Mouse (Mus musculus) heart, embryonic 15.5 days (tissue): Measurements from ENCODE around the gene Gpm6b. TPM values are rescaled to one million over a fixed set of nuclear protein-coding genes. Genes with fewer than 3 reads are reported as not detected.

Source experiments
- ATAC-seq: fragments of 200-750 bp; cut with Nextera tagmentation; replicated peaks from 2 replicates; pipeline ENCODE4 v1.8.0; 2017; ENCODE audit warnings: low read depth, moderate TSS enrichment; ENCODE audit not compliant: insufficient number of reproducible peaks, insufficient read depth, low FRiP score
- H3K27ac ChIP-seq: fragments of 300-500 bp; sonication (generic); 2 replicates; pipeline ENCODE4 v1.5.1; 2015; ENCODE audit warnings: mild to moderate bottlenecking, inconsistent platforms
- H3K27me3 ChIP-seq: fragments of 300-500 bp; sonication (generic); 2 replicates; pipeline ENCODE4 v1.6.1; 2015; ENCODE audit warnings: inconsistent platforms
- H3K36me3 ChIP-seq: fragments of 300-500 bp; sonication (generic); 2 replicates; pipeline ENCODE4 v1.6.1; 2015; ENCODE audit warnings: mild to moderate bottlenecking, inconsistent platforms
- H3K4me1 ChIP-seq: fragments of 300-500 bp; sonication (generic); replicated peaks from 2 replicates; pipeline ENCODE4 v1.6.1; 2015; ENCODE audit warnings: inconsistent platforms
- H3K4me2 ChIP-seq: fragments of 300-500 bp; sonication (generic); 2 replicates; pipeline ENCODE4 v1.6.1; 2015; ENCODE audit warnings: inconsistent platforms, mild to moderate bottlenecking, moderate library complexity
- H3K4me3 ChIP-seq: fragments of 300-500 bp; sonication (generic); 2 replicates; pipeline ENCODE4 v1.5.1; 2015; ENCODE audit warnings: mild to moderate bottlenecking, inconsistent platforms
- H3K9ac ChIP-seq: fragments of 300-500 bp; sonication (generic); 2 replicates; pipeline ENCODE4 v1.6.1; 2015; ENCODE audit warnings: mild to moderate bottlenecking, inconsistent platforms
- H3K9me3 ChIP-seq: fragments of 300-500 bp; sonication (generic); replicated peaks from 2 replicates; pipeline ENCODE4 v1.6.1; 2016; ENCODE audit warnings: inconsistent platforms
- WGBS: fragments of 180-500 bp; shearing (Covaris S2); methylation state at CpG from one replicate; pipeline ENCODE4 v1.1.7; 2015; ENCODE audit warnings: mixed read lengths; 5-methylcytosine and 5-hydroxymethylcytosine counted together
- polyA plus RNA-seq: library from polyadenylated mRNA; unstranded; fragments of >200 nt; fragmentation: Nextera tagmentation; extraction: Ambion mirVana; gene quantifications from 2 replicates; pipeline ENCODE4 v1.2.1, GENCODE M21; 2015

Gene Gpm6b
- polyA plus RNA-seq, 1 experiment from 2014 or later, result 6.9 TPM

DNA sequence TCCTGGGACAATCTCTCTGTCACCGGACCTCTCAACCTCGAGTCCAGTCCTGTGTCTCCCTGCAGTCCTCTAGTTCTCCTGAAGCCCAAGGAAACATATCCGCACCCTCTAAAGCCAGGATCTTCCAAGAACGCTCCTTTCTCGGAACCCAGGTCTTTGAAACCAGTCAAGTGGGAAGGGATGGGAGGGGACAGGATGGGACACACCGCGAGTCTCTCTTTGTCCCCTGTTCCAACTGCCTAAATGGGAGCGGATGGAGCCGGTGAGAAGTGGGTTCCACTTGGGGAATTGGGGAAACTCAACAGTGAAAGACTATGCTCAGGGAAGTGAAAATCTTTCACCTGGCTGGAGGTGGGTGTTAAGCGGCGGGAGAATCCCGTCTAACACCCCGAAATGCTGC lies 809 bp downstream of the Gpm6b start:
- Histone ChIP-seq H3K27me3 (peaks cover 26% of the 10 kb centered on the region), H3K4me2 (peak overlapping the region; percentile 95), H3K9me3 (no peaks in the 10 kb centered on the region), H3K36me3 (no peaks in the 10 kb centered on the region), H3K27ac (no peak overlapping the region), H3K4me3 (peak overlapping the region; percentile 56), H3K4me1 (no peaks in the 10 kb centered on the region), H3K9ac (peak overlapping the region; percentile 49)
- ATAC-seq, result no peak
- WGBS, result 17% methylated on average over 13 of the region's 13 CpGs

DNA sequence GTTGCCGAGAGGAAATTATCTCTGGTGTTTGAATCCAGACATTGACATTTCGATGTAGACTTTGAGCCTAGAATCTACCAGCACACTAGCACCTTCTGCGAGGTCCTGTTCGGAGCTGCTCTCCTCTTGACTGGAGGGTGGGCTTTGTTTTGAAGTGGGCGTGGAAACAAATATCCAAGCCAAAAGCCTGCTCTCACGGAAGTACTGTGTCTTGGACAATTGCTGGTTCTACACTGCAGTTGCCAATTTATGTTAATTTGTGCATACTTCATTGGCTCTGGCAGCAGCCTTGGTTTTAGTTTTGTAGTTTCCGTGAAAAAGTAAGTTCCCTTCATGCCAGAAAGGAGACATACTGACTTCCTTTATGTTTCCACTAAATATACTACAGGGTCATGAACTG lies 2.0 kb downstream of the Gpm6b start:
- Histone ChIP-seq H3K36me3 (no peaks in the 10 kb centered on the region), H3K4me1 (no peaks in the 10 kb centered on the region), H3K4me2 (no peak overlapping the region), H3K4me3 (no peak overlapping the region), H3K27me3 (peaks cover 26% of the 10 kb centered on the region), H3K9ac (no peak overlapping the region), H3K27ac (no peak overlapping the region), H3K9me3 (no peaks in the 10 kb centered on the region)
- 72% methylated on average over 7 of the region's 7 CpGs for WGBS
- no peak for ATAC-seq

GRCm38 (mm10) chrX:166243261-166243885 lies 4.7 kb downstream of the Gpm6b start:
- Histone ChIP-seq H3K27me3 (peaks cover 15% of the 10 kb centered on the region; the same call in 1 of the 2 replicates), H3K4me1 (no peaks in the 10 kb centered on the region), H3K27ac (no peak overlapping the region), H3K36me3 (no peaks in the 10 kb centered on the region), H3K9ac (no peak overlapping the region), H3K4me3 (no peak overlapping the region), H3K9me3 (no peaks in the 10 kb centered on the region), H3K4me2 (no peak overlapping the region)
- WGBS, result 55% methylated on average over 4 of the region's 4 CpGs
- no peak for ATAC-seq

DNA sequence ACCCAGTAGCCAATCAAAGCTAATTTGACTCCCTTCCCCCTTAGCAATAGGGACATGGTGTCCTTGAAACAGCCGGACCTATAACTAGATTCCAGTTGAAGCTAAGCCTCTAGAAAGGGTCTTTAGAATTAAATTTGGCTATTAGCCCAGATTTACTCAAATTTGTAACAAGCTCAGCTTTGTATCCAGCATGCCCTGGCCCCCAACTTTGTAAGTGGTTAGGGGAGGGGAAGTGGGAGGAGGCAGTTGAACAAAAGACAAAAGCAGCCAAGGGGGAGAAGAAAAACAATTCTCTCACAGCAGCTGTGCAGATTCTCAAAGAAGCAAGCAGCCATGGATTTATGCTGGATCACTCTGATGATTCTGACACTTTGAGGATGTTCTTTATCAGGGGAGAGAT lies 32.8 kb downstream of the Gpm6b start:
- no peak for ATAC-seq
- WGBS, result 41% methylated on average over 1 of the region's 1 CpGs

GRCm38 (mm10) chrX:166272646-166273045 lies 33.9 kb downstream of the Gpm6b start:
- ATAC-seq, result no peak
- Histone ChIP-seq H3K4me3 (no peak overlapping the region), H3K9me3 (no peaks in the 10 kb centered on the region), H3K4me2 (no peak overlapping the region), H3K9ac (no peak overlapping the region), H3K27ac (no peak overlapping the region), H3K4me1 (no peaks in the 10 kb centered on the region), H3K27me3 (no peaks in the 10 kb centered on the region), H3K36me3 (no peaks in the 10 kb centered on the region)
- 70% methylated on average over 6 of the region's 6 CpGs for WGBS

More for the DNA sequence above, 32.8 kb downstream of the Gpm6b start:
- Histone ChIP-seq H3K27me3 (no peaks in the 10 kb centered on the region), H3K36me3 (no peaks in the 10 kb centered on the region), H3K9me3 (no peaks in the 10 kb centered on the region), H3K27ac (no peak overlapping the region), H3K4me3 (no peak overlapping the region), H3K9ac (no peak overlapping the region), H3K4me1 (no peaks in the 10 kb centered on the region), H3K4me2 (no peak overlapping the region)

GRCm38 (mm10) chrX:166279861-166280260 lies 41.1 kb downstream of the Gpm6b start:
- ATAC-seq, result no peak
- Histone ChIP-seq H3K27ac (no peak overlapping the region), H3K4me2 (no peak overlapping the region), H3K9me3 (no peaks in the 10 kb centered on the region), H3K4me3 (no peak overlapping the region), H3K9ac (no peak overlapping the region), H3K36me3 (no peaks in the 10 kb centered on the region), H3K4me1 (no peaks in the 10 kb centered on the region), H3K27me3 (no peaks in the 10 kb centered on the region)
- 33% methylated on average over 1 of the region's 1 CpGs for WGBS

GRCm38 (mm10) chrX:166286760-166287483 lies 48.2 kb downstream of the Gpm6b start:
- Histone ChIP-seq H3K4me1 (no peaks in the 10 kb centered on the region), H3K4me2 (no peak overlapping the region), H3K4me3 (no peak overlapping the region), H3K9ac (no peak overlapping the region), H3K36me3 (no peaks in the 10 kb centered on the region), H3K27me3 (no peaks in the 10 kb centered on the region), H3K9me3 (no peaks in the 10 kb centered on the region), H3K27ac (no peak overlapping the region)
- no peak for ATAC-seq
- 54% methylated on average over 9 of the region's 9 CpGs for WGBS

GRCm38 (mm10) chrX:166291266-166291665 lies 52.6 kb downstream of the Gpm6b start:
- no peaks in the 10 kb centered on the region for H3K27me3 ChIP-seq
- no peak overlapping the region for H3K27ac ChIP-seq
- H3K9me3 ChIP-seq, result no peaks in the 10 kb centered on the region
- H3K36me3 ChIP-seq, result no peaks in the 10 kb centered on the region
- no peak for ATAC-seq
- no peak overlapping the region for H3K4me2 ChIP-seq
- 61% methylated on average over 3 of the region's 3 CpGs for WGBS
- H3K9ac ChIP-seq, result no peak overlapping the region
- H3K4me3 ChIP-seq, result no peak overlapping the region
- no peaks in the 10 kb centered on the region for H3K4me1 ChIP-seq

GRCm38 (mm10) chrX:166293465-166293864 lies 54.8 kb downstream of the Gpm6b start:
- Histone ChIP-seq H3K9me3 (no peaks in the 10 kb centered on the region), H3K4me1 (no peaks in the 10 kb centered on the region), H3K27me3 (no peaks in the 10 kb centered on the region), H3K36me3 (no peaks in the 10 kb centered on the region), H3K4me2 (no peak overlapping the region), H3K4me3 (no peak overlapping the region), H3K9ac (no peak overlapping the region), H3K27ac (no peak overlapping the region)
- WGBS, result 76% methylated on average over 3 of the region's 3 CpGs
- no peak for ATAC-seq

GRCm38 (mm10) chrX:166302791-166303190 lies 64.1 kb downstream of the Gpm6b start:
- H3K4me1 ChIP-seq, result no peaks in the 10 kb centered on the region
- H3K9me3 ChIP-seq, result no peaks in the 10 kb centered on the region
- H3K36me3 ChIP-seq, result no peaks in the 10 kb centered on the region
- no peak overlapping the region for H3K4me2 ChIP-seq
- 52% methylated on average over 2 of the region's 2 CpGs for WGBS
- ATAC-seq, result no peak
- no peak overlapping the region for H3K27ac ChIP-seq
- H3K4me3 ChIP-seq, result no peak overlapping the region
- no peak overlapping the region for H3K9ac ChIP-seq
- no peaks in the 10 kb centered on the region for H3K27me3 ChIP-seq

- Histone ChIP-seq H3K4me2 (no peak overlapping the region), H3K36me3 (no peaks in the 10 kb centered on the region), H3K27ac (no peak overlapping the region), H3K27me3 (no peaks in the 10 kb centered on the region), H3K4me3 (no peak overlapping the region), H3K9ac (no peak overlapping the region), H3K4me1 (no peaks in the 10 kb centered on the region), H3K9me3 (no peaks in the 10 kb centered on the region)
- WGBS, result 79% methylated on average over 2 of the region's 2 CpGs
- ATAC-seq, result no peak
Measured at GRCm38 (mm10) chrX:166304355-166304754, 65.6 kb downstream of the Gpm6b start.
